Mouse (Mus musculus): ENCODE data around the gene Fam110a. TPM values are rescaled to one million over a fixed set of nuclear protein-coding genes. Genes with fewer than 3 reads are reported as not detected.

Fam110a gene
- polyA plus RNA-seq, 1 experiment from 2014 or later: 10.3 TPM

- no peak overlapping the region for H3K9ac ChIP-seq
- no peak overlapping the region for H3K4me3 ChIP-seq
- no peak overlapping the region for H3K4me2 ChIP-seq
- no peak overlapping the region for H3K27ac ChIP-seq (ENCODE audit: poor library complexity, severe bottlenecking)
- no peaks in the 10 kb centered on the region; the same call in 1 of the 2 replicates for H3K27me3 ChIP-seq (replicated peaks)
- no peaks in the 10 kb centered on the region for H3K36me3 ChIP-seq
- no peak for ATAC-seq (ENCODE audit: insufficient number of reproducible peaks, low FRiP score)
- WGBS: 57% methylated on average over 4 of the region's 4 CpGs
- no peaks in the 10 kb centered on the region for H3K4me1 ChIP-seq (replicated peaks)
- H3K9me3 ChIP-seq (replicated peaks): no peaks in the 10 kb centered on the region
Measured at GRCm38 (mm10) chr2:151925715-151926114, 54.3 kb downstream of the Fam110a start.

- no peak overlapping the region for H3K27ac ChIP-seq (ENCODE audit: poor library complexity, severe bottlenecking)
- WGBS: 77% methylated on average over 7 of the region's 7 CpGs
- ATAC-seq (ENCODE audit: insufficient number of reproducible peaks, low FRiP score): no peak
Measured at GRCm38 (mm10) chr2:151924276-151924675, 55.7 kb downstream of the Fam110a start.

GRCm38 (mm10) chr2:151921596-151921995, 58.4 kb downstream of the Fam110a start:
- Histone ChIP-seq H3K9ac (no peak overlapping the region), H3K27me3 (replicated peaks) (no peaks in the 10 kb centered on the region; the same call in 1 of the 2 replicates), H3K4me1 (replicated peaks) (peaks cover 9% of the 10 kb centered on the region), H3K27ac (ENCODE audit: poor library complexity, severe bottlenecking) (no peak overlapping the region), H3K4me2 (no peak overlapping the region), H3K4me3 (no peak overlapping the region), H3K9me3 (replicated peaks) (no peaks in the 10 kb centered on the region), H3K36me3 (no peaks in the 10 kb centered on the region)
- no peak for ATAC-seq (ENCODE audit: insufficient number of reproducible peaks, low FRiP score)
- WGBS: 36% methylated on average over 4 of the region's 4 CpGs

More at GRCm38 (mm10) chr2:151924276-151924675, 55.7 kb downstream of the Fam110a start:
- no peaks in the 10 kb centered on the region; the same call in 1 of the 2 replicates for H3K27me3 ChIP-seq (replicated peaks)
- no peak overlapping the region for H3K4me3 ChIP-seq
- no peak overlapping the region for H3K9ac ChIP-seq
- H3K9me3 ChIP-seq (replicated peaks): no peaks in the 10 kb centered on the region
- H3K36me3 ChIP-seq: no peaks in the 10 kb centered on the region
- H3K4me1 ChIP-seq (replicated peaks): peaks cover 5% of the 10 kb centered on the region
- no peak overlapping the region for H3K4me2 ChIP-seq

- no peak overlapping the region for H3K27ac ChIP-seq (ENCODE audit: poor library complexity, severe bottlenecking)
- H3K36me3 ChIP-seq: no peaks in the 10 kb centered on the region
- 65% methylated on average over 8 of the region's 8 CpGs for WGBS
Measured at GRCm38 (mm10) chr2:151921068-151921467, 59.0 kb downstream of the Fam110a start.

More at GRCm38 (mm10) chr2:151921068-151921467, 59.0 kb downstream of the Fam110a start:
- Histone ChIP-seq H3K9ac (no peak overlapping the region), H3K9me3 (replicated peaks) (no peaks in the 10 kb centered on the region), H3K4me2 (no peak overlapping the region), H3K4me3 (no peak overlapping the region), H3K4me1 (replicated peaks) (peaks cover 9% of the 10 kb centered on the region), H3K27me3 (replicated peaks) (peaks cover under 1% of the 10 kb centered on the region)
- ATAC-seq (ENCODE audit: insufficient number of reproducible peaks, low FRiP score): no peak

MicroRNAs within 50 kb of the gene (microRNA counts, 519-probe panel; counts per million panel counts)
- microRNA mmu-miR-1953: not detected

Small RNA genes lying within 50 kb of the gene (microRNA-seq; reads per million reads assigned to microRNA genes)
- gene Mir1953: not detected

Other genes starting within 250 kb of the Fam110a start
- gene Psmf1, start 236.0 kb downstream of the Fam110a start, polyA plus RNA-seq (2016; fragmentation: Nextera tagmentation; extraction: Ambion mirVana): 28.7 TPM in 2 replicates
- gene Rspo4, start 137.3 kb downstream of the Fam110a start, polyA plus RNA-seq (2016; fragmentation: Nextera tagmentation; extraction: Ambion mirVana): not detected in 2 replicates
- 0.13 and 0.20 TPM in 2 replicates for gene Angpt4, start 69.0 kb downstream of the Fam110a start, polyA plus RNA-seq (2016; fragmentation: Nextera tagmentation; extraction: Ambion mirVana)
- gene Slc52a3, start 16.3 kb upstream of the Fam110a start, polyA plus RNA-seq (2016; fragmentation: Nextera tagmentation; extraction: Ambion mirVana): 0.34 and 0.45 TPM in 2 replicates
- 0.08 TPM in 1 of 2 replicates, not detected in the other for gene Scrt2, start 101.3 kb upstream of the Fam110a start, polyA plus RNA-seq (2016; fragmentation: Nextera tagmentation; extraction: Ambion mirVana)
- 9.4 and 9.6 TPM in 2 replicates for gene Srxn1, start 125.3 kb upstream of the Fam110a start, polyA plus RNA-seq (2016; fragmentation: Nextera tagmentation; extraction: Ambion mirVana)
- 4.1 and 4.7 TPM in 2 replicates for gene Tcf15, start 163.3 kb upstream of the Fam110a start, polyA plus RNA-seq (2016; fragmentation: Nextera tagmentation; extraction: Ambion mirVana)
- 63.2 and 69.2 TPM in 2 replicates for gene Csnk2a1, start 246.6 kb upstream of the Fam110a start, polyA plus RNA-seq (2016; fragmentation: Nextera tagmentation; extraction: Ambion mirVana)